In the genomic region with DNA sequence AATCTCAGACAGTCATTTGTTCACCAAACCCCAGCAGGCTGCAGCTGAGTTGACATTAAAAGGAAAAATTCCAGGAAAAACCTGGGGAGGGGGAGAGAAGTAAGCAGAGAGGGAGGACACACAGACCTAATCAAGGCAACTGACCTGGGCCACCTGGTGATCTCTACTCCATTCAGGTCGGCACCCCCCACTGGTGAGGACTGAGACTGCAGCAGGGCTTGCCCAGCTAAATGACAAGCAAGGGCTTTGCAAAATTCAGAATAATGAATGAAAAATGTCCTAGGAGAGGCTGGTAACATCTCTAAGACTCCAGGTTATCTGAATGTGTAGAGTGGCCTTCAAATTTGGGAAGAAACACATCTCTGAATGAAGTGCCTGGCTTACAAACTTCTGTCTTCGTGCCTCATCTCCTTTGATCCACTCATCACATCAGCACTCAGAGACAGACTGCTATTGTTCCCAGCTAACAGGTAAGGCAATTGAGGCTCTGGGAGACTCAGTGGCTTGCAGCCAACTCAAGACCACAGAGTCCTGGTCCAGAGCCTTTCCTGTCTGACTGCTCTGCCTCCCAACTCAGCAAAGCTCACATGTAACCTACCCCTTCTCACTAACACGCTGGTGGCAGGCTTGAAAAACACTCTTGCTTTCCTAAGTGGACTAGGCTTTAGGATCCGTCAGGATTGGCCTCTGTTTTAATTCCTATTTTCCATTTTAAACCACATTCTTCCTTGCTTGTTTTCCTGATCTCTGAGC, we compare ENCODE assay signal across 8 mouse cellular contexts.
A peak's percentile ranks its signal among the peaks of the same experiment; 100 is the strongest.
DNase-seq lines count a peak whose midpoint lies in the region; ATAC-seq and TF ChIP-seq lines count a peak whose summit lies in the region.

No protein-coding gene starts in this region.

- TF ChIP-seq RAD21 in MEL (IDR thresholded peaks at IDR 0.05; ENCODE audit: low read depth, low read length) = peak; percentile 21

- no peaks in the 10 kb centered on the region for H3K27me3 ChIP-seq in kidney, embryonic 14.5 days (ENCODE audit: control insufficient read depth, insufficient read depth, low read length)
- no peaks in the 10 kb centered on the region for H3K27me3 ChIP-seq in MEL (ENCODE audit: control insufficient read depth in 1 of 2, insufficient read depth in 2 of 2, low read length in 2 of 2)

- no peak overlapping the region for H3K27ac ChIP-seq in kidney, embryonic 14.5 days (ENCODE audit: low read depth, low read length)
- H3K27ac ChIP-seq in MEL (ENCODE audit: control insufficient read depth, low read depth, low read length) = no peak overlapping the region

- TF ChIP-seq POLR2A in MEL (IDR thresholded peaks at IDR 0.05; ENCODE audit: control insufficient read depth in 1 of 2, insufficient read depth in 1 of 2, low read depth in 1 of 2, low read length in 2 of 2, poor library complexity in 1 of 2) = no peak

- H3K36me3 ChIP-seq in kidney, embryonic 14.5 days (ENCODE audit: control insufficient read depth, insufficient read depth, low read length) = no peaks in the 10 kb centered on the region
- no peaks in the 10 kb centered on the region for H3K36me3 ChIP-seq in MEL (ENCODE audit: control insufficient read depth in 1 of 2, insufficient read depth in 2 of 2, low read length in 2 of 2)

- no peak overlapping the region for H3K9ac ChIP-seq in kidney, embryonic 14.5 days (ENCODE audit: low read depth, low read length)
- H3K9ac ChIP-seq in MEL (ENCODE audit: control insufficient read depth, low read depth, low read length, poor library complexity, severe bottlenecking) = no peak overlapping the region

- TF ChIP-seq EP300 in MEL (IDR thresholded peaks at IDR 0.05; ENCODE audit: low read depth in 1 of 2, low read length in 2 of 2) = no peak

- H3K9me3 ChIP-seq in kidney, embryonic 14.5 days (ENCODE audit: control insufficient read depth, low read length) = no peaks in the 10 kb centered on the region
- no peaks in the 10 kb centered on the region for H3K9me3 ChIP-seq in MEL (replicated peaks; ENCODE audit: insufficient read depth, low read length)

- 36% methylated on average over 4 of the region's 4 CpGs for WGBS in kidney, embryonic 14.5 days

- H3K79me2 ChIP-seq in MEL (ENCODE audit: control insufficient read depth, insufficient read depth, low read length, poor library complexity) = no peaks in the 10 kb centered on the region

- no peak overlapping the region for H3K4me2 ChIP-seq in kidney, embryonic 14.5 days (replicated peaks; ENCODE audit: low read depth, low read length)

- ATAC-seq in kidney, embryonic 14.5 days (ENCODE audit: low FRiP score, low TSS enrichment) = 0 out of 2 replicates have a peak, but pooled peaks have one; percentile 49

- no peak for DNase-seq in kidney, adult 18-20 months
- peak; percentile 32 for DNase-seq in CD4-positive helper T cell, adult 2 months (ENCODE audit: low read depth, low spot score)
- peak; percentile 57 for DNase-seq in MEL (ENCODE audit: low read depth, low spot score)
- peak; percentile 52 for DNase-seq in induced T-regulatory cell, adult 2 months (ENCODE audit: low read depth)
- DNase-seq in c-Kit-positive CD71-positive TER-119-positive erythroid progenitor cells, embryonic 14.5 days (ENCODE audit: low spot score) = no peak
- DNase-seq in layer of hippocampus, postnatal 25 days (ENCODE audit: extremely low spot score in 1 of 2, low spot score in 1 of 2) = no peak
- DNase-seq in adrenal gland, adult (ENCODE audit: inconsistent age in 2 of 2, low spot score in 1 of 2) = no peak

- H3K4me1 ChIP-seq in kidney, embryonic 14.5 days (ENCODE audit: control insufficient read depth, insufficient read depth, low read length) = no peaks in the 10 kb centered on the region
- H3K4me1 ChIP-seq in MEL (ENCODE audit: control insufficient read depth in 1 of 2, insufficient read depth in 2 of 2, low read length in 2 of 2) = no peaks in the 10 kb centered on the region

- TF ChIP-seq CTCF in MEL (IDR thresholded peaks at IDR 0.05 in 2 of 3, conservative IDR thresholded peaks at IDR 0.05 in 1 of 3; ENCODE audit: control insufficient read depth in 1 of 3, insufficient read depth in 1 of 3, low read depth in 2 of 3, low read length in 3 of 3, poor library complexity in 1 of 3, severe bottlenecking in 1 of 3) = peak; percentile 58 to 72 (median 62)

- no peak overlapping the region for H3K4me3 ChIP-seq in kidney, embryonic 14.5 days (ENCODE audit: low read length)
- no peak overlapping the region for H3K4me3 ChIP-seq in MEL (ENCODE audit: control insufficient read depth in 1 of 2, insufficient read depth in 1 of 2, low read depth in 2 of 2, low read length in 2 of 2)

TF ChIP-seq in MEL, 35 proteins besides CTCF, POLR2A, EP300 and RAD21:
- peak; percentile 26; the same call in 1 of the 2 replicates for TF ChIP-seq ZC3H11A (IDR thresholded peaks at IDR 0.05; ENCODE audit: low read depth, low read length)
- peak; percentile 61 for TF ChIP-seq SMC3 (IDR thresholded peaks at IDR 0.05; ENCODE audit: low read depth, low read length)
- TF ChIP-seq MEF2A (IDR thresholded peaks at IDR 0.05; ENCODE audit: extremely low read depth, insufficient replicate concordance, low read depth, low read length, poor library complexity, severe bottlenecking) = no peak

Comparison
In these comparisons a context has a peak if more than half of its experiments do, and no peak if none do; other contexts are left out.
1. DNase-seq: peak in CD4-positive helper T cell, adult 2 months (single experiment), MEL (single experiment) and induced T-regulatory cell, adult 2 months (single experiment); none in kidney, adult 18-20 months (single experiment), c-Kit-positive CD71-positive TER-119-positive erythroid progenitor cells, embryonic 14.5 days (single experiment), layer of hippocampus, postnatal 25 days (0 of 2) and adrenal gland, adult (0 of 2).